Mouse (Mus musculus) layer of hippocampus, adult 2 months (tissue): ENCODE results near the gene 4833427G06Rik. TPM values are rescaled to one million over a fixed set of nuclear protein-coding genes. Genes with fewer than 3 reads are reported as not detected.

Experiments
- DNase-seq, 2 experiments: peaks; one replicate each; pipeline ENCODE4 v3.0.0; 2022; ENCODE audit warnings: low spot score in 2 of 2
- H3K27ac ChIP-seq: fragments of 200-600 bp; 2 replicates; pipeline ENCODE4 v1.8.1; 2022
- H3K4me3 ChIP-seq: fragments of 200-600 bp; 2 replicates; pipeline ENCODE4 v1.8.1; 2022; ENCODE audit warnings: mild to moderate bottlenecking
- CTCF ChIP-seq: fragments of 200-600 bp; conservative IDR thresholded peaks from 2 replicates; pipeline ENCODE4 v1.8.1; 2022; ENCODE audit warnings: antibody characterized with exemption, mild to moderate bottlenecking, moderate library complexity
- microRNA-seq, 2 experiments: library from miRNA; unstranded; fragments of <30 nt; microRNA quantifications; one replicate each; pipeline ENCODE4 v1.2.0; 2021
- total RNA-seq, 2 experiments: library from RNA; stranded (reverse); gene quantifications; 2 replicates each; pipeline ENCODE4 v1.2.3; 2021

Gene 4833427G06Rik
- total RNA-seq, 2 experiments from 2014 or later: not detected

DNA sequence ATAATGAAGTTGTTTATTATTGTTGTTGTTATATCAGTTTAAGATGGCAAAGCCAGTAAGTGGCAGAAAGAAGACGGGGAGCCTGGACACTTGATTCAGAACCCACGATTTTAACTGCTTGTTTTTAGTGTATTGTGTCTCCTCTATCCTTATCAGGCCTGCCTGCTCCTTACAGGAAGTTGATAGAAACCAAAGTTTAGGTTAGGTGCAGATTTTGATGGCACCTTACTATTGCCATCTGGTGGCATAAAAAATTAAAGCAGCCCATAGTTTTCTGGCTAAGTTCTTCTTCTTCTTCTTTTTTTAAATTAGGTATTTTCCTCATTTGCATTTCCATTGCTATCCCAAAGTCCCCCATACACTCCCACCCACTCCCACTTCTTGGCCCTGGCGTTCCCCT is 49.7 kb downstream of the 4833427G06Rik start:
- Histone ChIP-seq H3K27ac (no peak overlapping the region), H3K4me3 (no peak overlapping the region)
- peak; percentile 79 for TF ChIP-seq CTCF
- DNase-seq: peak; percentile 5 to 19

DNA sequence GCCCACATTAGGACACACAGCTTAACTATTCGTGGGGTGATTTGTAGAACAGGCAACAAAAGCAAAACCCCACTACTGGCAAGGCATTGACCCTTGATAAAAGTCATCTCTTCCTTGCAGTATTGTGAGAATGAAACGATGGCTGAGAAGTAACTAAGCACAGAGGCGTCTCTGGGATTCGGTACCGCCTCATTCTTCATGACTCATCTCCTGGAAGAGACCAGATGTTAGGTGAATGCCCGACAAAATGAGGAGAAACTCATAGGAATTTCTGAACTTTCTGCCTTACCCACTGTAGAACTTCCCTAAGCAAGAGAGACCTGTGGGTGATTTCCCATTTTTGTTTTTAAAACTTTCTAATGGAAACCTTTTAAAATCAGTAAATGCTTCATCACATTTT is 59.7 kb downstream of the 4833427G06Rik start:
- DNase-seq: no peak
- Histone ChIP-seq H3K27ac (no peak overlapping the region), H3K4me3 (no peak overlapping the region)
- no peak for TF ChIP-seq CTCF

DNA sequence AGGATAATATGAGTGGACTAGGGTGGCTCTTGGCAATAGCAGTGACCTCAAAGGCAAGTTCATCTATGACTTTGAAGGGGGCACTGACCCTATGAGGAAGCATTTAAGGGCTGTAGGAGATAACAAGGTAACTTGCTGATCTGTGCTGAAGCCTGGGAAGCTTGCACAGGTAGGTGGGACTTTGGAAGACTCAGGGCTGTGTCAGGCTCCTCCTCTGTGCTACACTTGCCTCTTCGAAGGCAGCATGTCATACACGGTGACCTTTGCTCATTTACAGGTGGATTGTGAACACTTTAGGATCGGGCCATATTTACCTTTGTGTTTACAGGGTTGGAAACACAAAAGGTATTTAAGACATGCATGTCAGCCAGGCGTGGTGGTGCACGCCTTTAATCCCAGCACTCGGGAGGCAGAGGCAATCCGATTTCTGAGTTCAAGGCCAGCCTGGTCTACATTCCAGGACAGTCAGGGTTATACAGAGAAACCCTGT is 60.3 kb downstream of the 4833427G06Rik start:
- DNase-seq: no peak
- Histone ChIP-seq H3K27ac (no peak overlapping the region), H3K4me3 (no peak overlapping the region)
- no peak for TF ChIP-seq CTCF

DNA sequence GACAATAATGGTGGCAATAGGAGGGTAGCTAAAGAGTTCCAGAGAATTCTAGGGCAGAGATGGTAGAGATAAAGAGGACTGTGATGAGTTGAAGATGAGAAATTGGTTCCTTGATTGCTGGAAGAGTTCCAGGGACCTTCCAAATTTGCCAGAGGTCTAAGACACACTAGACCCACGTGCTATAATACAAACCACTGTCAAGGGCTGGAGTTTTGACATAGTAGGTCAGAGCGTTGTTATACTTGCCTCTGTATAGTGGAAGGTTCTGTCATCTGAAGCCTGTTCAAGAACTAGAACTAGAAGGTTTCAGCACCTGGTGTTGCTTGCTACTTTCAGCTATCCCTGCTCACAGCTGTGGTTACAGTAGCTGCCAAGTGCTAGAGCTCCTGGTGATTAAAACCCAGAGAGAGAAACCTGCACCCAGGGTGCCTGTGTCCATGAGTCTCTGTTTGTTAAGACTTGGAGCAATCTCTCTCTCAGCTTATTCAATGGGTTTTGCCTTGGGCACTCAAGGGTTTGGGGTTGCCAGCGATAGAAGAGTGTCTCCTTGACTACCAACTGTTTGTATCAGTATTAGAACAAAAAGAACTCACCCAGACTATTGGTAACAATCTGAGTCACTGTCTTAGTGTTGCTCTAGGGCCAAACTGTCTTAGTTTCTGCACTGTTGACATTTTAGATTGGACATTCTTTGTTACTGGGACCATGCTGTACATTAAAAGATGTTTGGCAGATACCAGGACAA is 68.9 kb downstream of the 4833427G06Rik start:
- TF ChIP-seq CTCF: no peak
- Histone ChIP-seq H3K27ac (no peak overlapping the region), H3K4me3 (no peak overlapping the region)
- no peak for DNase-seq

DNA sequence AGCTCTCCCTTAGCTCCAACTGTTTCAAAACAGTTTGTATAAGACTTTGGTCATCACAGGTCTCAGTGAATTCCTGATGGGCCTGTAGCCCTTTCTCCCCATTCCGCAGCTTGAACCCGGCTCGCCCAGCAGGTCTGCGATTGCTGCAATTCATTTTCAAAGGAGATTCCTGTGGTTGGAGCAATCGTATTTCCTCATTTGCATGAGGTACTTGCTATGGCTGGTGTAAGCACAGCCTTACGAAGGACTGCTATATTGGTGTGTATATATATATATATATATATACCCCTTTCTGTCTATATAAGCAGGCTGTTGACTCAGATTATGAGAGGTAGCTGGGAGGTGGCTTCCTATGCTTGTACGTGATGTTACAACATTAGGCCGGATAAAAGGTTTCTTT is 69.6 kb downstream of the 4833427G06Rik start:
- no peak overlapping the region for H3K4me3 ChIP-seq
- DNase-seq: no peak
- H3K27ac ChIP-seq: no peak overlapping the region
- TF ChIP-seq CTCF: no peak

DNA sequence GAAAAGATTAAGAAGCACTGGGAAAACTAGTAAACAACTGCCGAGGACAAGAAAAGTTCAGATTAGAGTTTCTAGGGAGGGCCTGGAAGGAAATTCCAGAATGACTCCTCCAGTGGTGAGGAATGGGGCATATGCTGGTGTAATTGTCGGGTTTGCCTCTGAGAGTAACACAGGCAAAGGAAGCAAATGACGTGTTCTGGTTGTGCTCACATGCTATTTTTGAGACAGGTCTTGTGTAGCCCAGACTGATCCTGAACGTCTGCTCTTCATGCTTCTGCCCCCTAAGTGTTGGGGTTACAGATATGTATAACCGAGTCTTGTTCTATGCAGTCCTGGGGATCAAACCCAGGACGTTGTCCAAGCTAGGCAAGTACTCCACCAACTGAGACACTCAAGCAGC is 70.3 kb downstream of the 4833427G06Rik start:
- no peak overlapping the region for H3K27ac ChIP-seq
- TF ChIP-seq CTCF: no peak
- H3K4me3 ChIP-seq: no peak overlapping the region
- DNase-seq: no peak

Small RNA genes lying within 50 kb of the gene (microRNA-seq; reads per million reads assigned to microRNA genes)
- 21.7 to 25.2 reads per million in 2 experiments for gene Mir34b
- 182 to 834 reads per million in 2 experiments for gene Mir34c

Other genes starting within 250 kb of the 4833427G06Rik start
- 10 to 100 TPM; 39.5 to 45.2 TPM for gene Sik2, start 93.0 kb downstream of the 4833427G06Rik start, total RNA-seq
- not detected for gene Btg4, start 41.2 kb downstream of the 4833427G06Rik start, total RNA-seq
- gene Layn, start 25.0 kb downstream of the 4833427G06Rik start, total RNA-seq: 1 to 10 TPM; 3.8 to 4.7 TPM
- not detected for gene Gm32742, start 63.4 kb upstream of the 4833427G06Rik start, total RNA-seq
- not detected for gene Pou2af1, start 111.6 kb upstream of the 4833427G06Rik start, total RNA-seq
- 1 to 10 TPM in 1 of 2 experiments, under 1 TPM in 1; 0.38 to 1.1 TPM for gene Colca2, start 176.5 kb upstream of the 4833427G06Rik start, total RNA-seq
- not detected for gene 1810046K07Rik, start 226.8 kb upstream of the 4833427G06Rik start, total RNA-seq